ENCODE assay signal across 9 mouse cellular contexts in the genomic region with DNA sequence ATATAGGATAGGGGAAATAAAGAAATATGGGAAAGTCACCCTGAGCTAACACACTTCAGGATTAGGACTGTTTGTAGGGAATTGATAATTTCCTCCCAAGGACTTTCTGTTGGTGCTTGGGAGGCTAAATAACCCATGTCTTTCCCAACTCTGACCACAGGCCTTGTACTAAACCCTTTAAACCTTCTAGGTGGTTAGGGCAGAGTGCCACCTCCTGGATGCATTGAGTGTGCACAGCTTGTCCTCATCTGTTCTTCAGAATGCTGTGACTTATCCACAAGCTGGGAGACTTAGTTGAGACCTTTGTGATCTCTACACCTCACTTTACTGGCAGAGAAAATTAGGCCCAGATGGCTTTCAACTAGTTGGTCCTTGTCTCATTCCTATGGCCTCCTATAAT. TPM values are rescaled to one million over a fixed set of nuclear protein-coding genes. Genes with fewer than 3 reads are reported as not detected.
DNase-seq lines count a peak whose midpoint lies in the region; ATAC-seq and TF ChIP-seq lines count a peak whose summit lies in the region.
"Had no signal": no experiment of that assay in that cellular context is flagged by ENCODE, and none has a peak within 500 bp of the region (broad histone marks: within the 10 kb centered on the region; RNA-seq: fewer than 3 reads in every experiment).

No protein-coding gene starts in this region.

- no peak overlapping the region for H3K9ac ChIP-seq in ES-E14 (ENCODE audit: insufficient read depth, low read depth, low read length, poor library complexity, severe bottlenecking)
- no peak overlapping the region for H3K9ac ChIP-seq in kidney, postnatal 0 days (ENCODE audit: low read depth, low read length)
- no peak overlapping the region for H3K9ac ChIP-seq in stomach, embryonic 16.5 days (ENCODE audit: low read length)

- no peaks in the 10 kb centered on the region for H3K27me3 ChIP-seq in kidney, postnatal 0 days (ENCODE audit: insufficient read depth, low read length)
- H3K27me3 ChIP-seq in stomach, embryonic 16.5 days (ENCODE audit: control insufficient read depth, insufficient read depth, low read length) = no peaks in the 10 kb centered on the region

- intact Hi-C loops in left cerebral cortex, adult 2 months (cut with DNase I) = loop anchor here (1.0 to 5.0 kb wide), 2 partner anchors 118 to 360 kb away; no protein-coding TSS in a partner anchor
- intact Hi-C loops in left cerebral cortex, postnatal 36 days (cut with DNase I) = loop anchor here (10.0 kb wide), 1 partner anchor 116 kb away; no protein-coding TSS in a partner anchor

- ATAC-seq in kidney, postnatal 0 days (replicated peaks; ENCODE audit: low FRiP score, low read depth) = peak; percentile 65; the same call in 1 of the 2 replicates
- 0 out of 2 replicates have a peak, but pooled peaks have one; percentile 50 for ATAC-seq in stomach, embryonic 16.5 days (ENCODE audit: insufficient read depth, low FRiP score)

- peak; percentile 61 for TF ChIP-seq CTCF in left cerebral cortex, adult 2 months (IDR thresholded peaks at IDR 0.05)
- TF ChIP-seq CTCF in kidney, postnatal 0 days (IDR thresholded peaks at IDR 0.05; ENCODE audit: low read depth) = peak; percentile 80

- no peaks in the 10 kb centered on the region for H3K4me1 ChIP-seq in ES-E14 (ENCODE audit: control insufficient read depth in 2 of 2, insufficient read depth in 2 of 2, low read length in 2 of 2, poor library complexity in 1 of 2)
- no peaks in the 10 kb centered on the region for H3K4me1 ChIP-seq in kidney, postnatal 0 days (replicated peaks; ENCODE audit: insufficient read depth, low read length)
- no peaks in the 10 kb centered on the region for H3K4me1 ChIP-seq in stomach, embryonic 16.5 days (ENCODE audit: control insufficient read depth, insufficient read depth, low read length)

- no peaks in the 10 kb centered on the region for H3K9me3 ChIP-seq in ES-E14 (ENCODE audit: control insufficient read depth, insufficient read depth, low read depth, low read length)
- no peaks in the 10 kb centered on the region for H3K9me3 ChIP-seq in kidney, postnatal 0 days (replicated peaks; ENCODE audit: low read length)
- H3K9me3 ChIP-seq in stomach, embryonic 16.5 days (replicated peaks; ENCODE audit: control insufficient read depth, low read length) = no peaks in the 10 kb centered on the region

- DNase-seq in left cerebral cortex, adult 2 months (ENCODE audit: extremely low spot score in 1 of 2, low spot score in 2 of 2) = peak in 1 of 2 experiments; percentile 21
- no peak for DNase-seq in left cerebral cortex, postnatal 36 days (ENCODE audit: low spot score in 2 of 2)
- peak; percentile 28 for DNase-seq in ES-E14 (ENCODE audit: low read depth, low spot score)
- peak; percentile 67 for DNase-seq in adrenal gland, postnatal 10 days
- peak; percentile 71 for DNase-seq in kidney, postnatal 0 days (ENCODE audit: low spot score)
- DNase-seq in cerebellum, adult 9-10 months = no peak
- no peak for DNase-seq in cerebellum, adult 18-20 months

- H3K36me3 ChIP-seq in ES-E14 (ENCODE audit: control insufficient read depth, insufficient read depth, low read length, poor library complexity, severe bottlenecking) = no peaks in the 10 kb centered on the region
- H3K36me3 ChIP-seq in kidney, postnatal 0 days (ENCODE audit: insufficient read depth, low read length) = no peaks in the 10 kb centered on the region
- no peaks in the 10 kb centered on the region for H3K36me3 ChIP-seq in stomach, embryonic 16.5 days (ENCODE audit: control insufficient read depth, insufficient read depth, low read length)

- in situ Hi-C loops in ES-E14 (cut with MboI; ENCODE audit: low sequenced_read_pairs in 2 of 2, unreplicated experiment in 2 of 2) = no loop called here

- H3K27ac ChIP-seq in left cerebral cortex, adult 2 months = no peak overlapping the region
- H3K27ac ChIP-seq in ES-E14 (ENCODE audit: insufficient read depth, low read depth, low read length, poor library complexity, severe bottlenecking) = no peak overlapping the region
- no peak overlapping the region for H3K27ac ChIP-seq in kidney, postnatal 0 days
- no peak overlapping the region for H3K27ac ChIP-seq in stomach, embryonic 16.5 days (ENCODE audit: low read length)

- H3K4me3 ChIP-seq in left cerebral cortex, adult 2 months = no peak overlapping the region
- no peak overlapping the region for H3K4me3 ChIP-seq in ES-E14 (ENCODE audit: insufficient read depth in 1 of 2, low read depth in 1 of 2, low read length in 2 of 2, poor library complexity in 1 of 2, severe bottlenecking in 1 of 2)
- no peak overlapping the region for H3K4me3 ChIP-seq in kidney, postnatal 0 days (replicated peaks; ENCODE audit: low read depth, low read length)
- no peak overlapping the region for H3K4me3 ChIP-seq in stomach, embryonic 16.5 days (replicated peaks; ENCODE audit: low read length)

- no peak overlapping the region for H3K4me2 ChIP-seq in kidney, postnatal 0 days (ENCODE audit: low read length)
- no peak overlapping the region for H3K4me2 ChIP-seq in stomach, embryonic 16.5 days (ENCODE audit: low read depth, low read length)

TF ChIP-seq in ES-E14, 5 proteins besides CTCF, POLR2A, EP300 and RAD21:
- no peak for TF ChIP-seq HCFC1 (IDR thresholded peaks at IDR 0.05; ENCODE audit: borderline replicate concordance, insufficient read depth, low read length)
- no peak for TF ChIP-seq MAFK (IDR thresholded peaks at IDR 0.05; ENCODE audit: insufficient read depth, low read depth, low read length)
- peak; percentile 42; the same call in 1 of the 2 replicates for TF ChIP-seq ZC3H11A (IDR thresholded peaks at IDR 0.05; ENCODE audit: borderline replicate concordance, low read depth, low read length)

RNA-seq across cellular contexts. Expression of a gene that starts 10.5 kb away (rescaled TPM):
- not detected for total RNA-seq in left cerebral cortex, adult 2 months (2021)
- total RNA-seq in left cerebral cortex, postnatal 36 days (2021) = not detected
- total RNA-seq in ES-E14 (2012; rRNA removed) = not detected in 2 replicates
- total RNA-seq in adrenal gland, postnatal 10 days (2021) = not detected
- polyA plus RNA-seq in kidney, postnatal 0 days (2015; fragmentation: Nextera tagmentation; extraction: Ambion mirVana) = not detected in 2 replicates
- polyA plus RNA-seq in stomach, embryonic 16.5 days (2015; fragmentation: Nextera tagmentation; extraction: Ambion mirVana) = not detected in 2 replicates
- polyA plus RNA-seq: spleen, adult 2 months had no signal

RNA-seq across cellular contexts. Expression of a gene that starts 23.5 kb away (rescaled TPM):
- not detected for total RNA-seq in left cerebral cortex, adult 2 months (2021)
- total RNA-seq in left cerebral cortex, postnatal 36 days (2021) = not detected
- total RNA-seq in ES-E14 (2012; rRNA removed) = not detected in 2 replicates
- not detected for total RNA-seq in adrenal gland, postnatal 10 days (2021)
- polyA plus RNA-seq in kidney, postnatal 0 days (2015; fragmentation: Nextera tagmentation; extraction: Ambion mirVana) = not detected in 2 replicates
- polyA plus RNA-seq in stomach, embryonic 16.5 days (2015; fragmentation: Nextera tagmentation; extraction: Ambion mirVana) = not detected in 2 replicates
- polyA plus RNA-seq: spleen, adult 2 months had no signal

RNA-seq across cellular contexts. Expression of a gene that starts 25.1 kb away (rescaled TPM):
- total RNA-seq in left cerebral cortex, adult 2 months (2021) = not detected
- not detected for total RNA-seq in left cerebral cortex, postnatal 36 days (2021)
- total RNA-seq in ES-E14 (2012; rRNA removed) = 0.32 TPM in 1 of 2 replicates, not detected in the other
- not detected for total RNA-seq in adrenal gland, postnatal 10 days (2021)
- 96.3 and 137 TPM in 2 replicates for polyA plus RNA-seq in kidney, postnatal 0 days (2015; fragmentation: Nextera tagmentation; extraction: Ambion mirVana)
- 466 and 940 TPM in 2 replicates for polyA plus RNA-seq in stomach, embryonic 16.5 days (2015; fragmentation: Nextera tagmentation; extraction: Ambion mirVana)
- polyA plus RNA-seq: spleen, adult 2 months had no signal

RNA-seq across cellular contexts. Expression of a gene that starts 52.3 kb away (rescaled TPM):
- total RNA-seq in left cerebral cortex, adult 2 months (2021) = not detected
- not detected for total RNA-seq in left cerebral cortex, postnatal 36 days (2021)
- total RNA-seq in ES-E14 (2012; rRNA removed) = not detected in 2 replicates
- total RNA-seq in adrenal gland, postnatal 10 days (2021) = not detected
- 0.11 TPM in 1 of 2 replicates, not detected in the other for polyA plus RNA-seq in kidney, postnatal 0 days (2015; fragmentation: Nextera tagmentation; extraction: Ambion mirVana)
- polyA plus RNA-seq in stomach, embryonic 16.5 days (2015; fragmentation: Nextera tagmentation; extraction: Ambion mirVana) = 354 and 827 TPM in 2 replicates
- polyA plus RNA-seq: spleen, adult 2 months had no signal

Comparison
In these comparisons a context has a peak if more than half of its experiments do, and no peak if none do; other contexts are left out.
1. DNase-seq: peak in ES-E14 (single experiment), adrenal gland, postnatal 10 days (single experiment) and kidney, postnatal 0 days (single experiment); none in left cerebral cortex, postnatal 36 days (0 of 2), cerebellum, adult 9-10 months (single experiment) and cerebellum, adult 18-20 months (0 of 2).